Mouse (Mus musculus): ENCODE results near the gene Gm28036. TPM values are rescaled to one million over a fixed set of nuclear protein-coding genes. Genes with fewer than 3 reads are reported as not detected.
A peak's percentile ranks its signal among the peaks of the same experiment; 100 is the strongest.
"Not testable (repeated sequence)": the region's sequence is repeated elsewhere in the genome, so short reads cannot be mapped to it uniquely, and the experiment has no call there.

Gm28036 gene
- total RNA-seq (2021): 10 to 100 TPM; 30.3 to 33.8 TPM

DNA sequence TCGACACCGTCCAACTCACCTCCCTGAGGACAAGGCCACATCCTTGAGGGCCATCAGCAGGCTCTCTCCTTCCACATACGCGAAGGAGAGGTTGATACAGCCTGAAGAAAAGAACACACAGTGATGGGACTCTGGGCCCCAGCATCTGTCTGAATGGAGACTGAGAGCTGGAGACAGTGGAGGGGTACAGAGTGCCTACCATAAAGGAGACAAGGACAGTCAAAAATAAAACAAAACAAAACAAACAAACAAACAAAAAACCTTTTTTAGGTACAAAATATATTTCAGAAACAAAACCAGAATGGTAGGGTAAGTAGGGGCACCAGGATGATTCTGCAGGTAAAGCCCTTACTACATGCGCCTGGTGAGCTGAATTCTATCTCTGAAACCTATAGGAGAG, at the start of gene Gm28036:
Gene Gm28036 (minus strand): TSS at position 101 of the 400 bp plus-strand sequence.
- no peak for DNase-seq

GRCm38 (mm10) chr2:156166557-156166956, 39.7 kb upstream of the Gm28036 start:
- no peak for DNase-seq

- DNase-seq: no peak
These were observed 38.6 kb upstream of the Gm28036 start for GRCm38 (mm10) chr2:156165478-156165877.

DNA sequence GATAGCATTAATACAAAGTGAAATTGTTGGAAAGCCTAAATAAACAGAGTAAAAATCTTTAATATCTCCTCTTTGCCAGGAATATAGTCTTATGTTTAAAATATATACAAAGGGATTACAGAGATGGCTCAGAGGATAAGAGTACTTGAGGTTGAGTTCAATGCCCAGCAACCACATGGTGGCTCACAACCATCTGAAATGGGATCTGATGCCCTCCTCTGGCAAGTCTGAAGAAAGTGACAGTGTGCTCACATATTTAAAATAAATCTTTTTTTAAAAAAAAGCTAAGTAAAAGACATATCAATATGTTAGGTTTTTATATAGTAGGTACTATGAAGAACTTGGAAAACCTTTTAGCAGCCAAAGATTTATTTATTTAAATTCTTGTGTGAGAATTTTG, 24.6 kb upstream of the Gm28036 start:
- DNase-seq: no peak

DNA sequence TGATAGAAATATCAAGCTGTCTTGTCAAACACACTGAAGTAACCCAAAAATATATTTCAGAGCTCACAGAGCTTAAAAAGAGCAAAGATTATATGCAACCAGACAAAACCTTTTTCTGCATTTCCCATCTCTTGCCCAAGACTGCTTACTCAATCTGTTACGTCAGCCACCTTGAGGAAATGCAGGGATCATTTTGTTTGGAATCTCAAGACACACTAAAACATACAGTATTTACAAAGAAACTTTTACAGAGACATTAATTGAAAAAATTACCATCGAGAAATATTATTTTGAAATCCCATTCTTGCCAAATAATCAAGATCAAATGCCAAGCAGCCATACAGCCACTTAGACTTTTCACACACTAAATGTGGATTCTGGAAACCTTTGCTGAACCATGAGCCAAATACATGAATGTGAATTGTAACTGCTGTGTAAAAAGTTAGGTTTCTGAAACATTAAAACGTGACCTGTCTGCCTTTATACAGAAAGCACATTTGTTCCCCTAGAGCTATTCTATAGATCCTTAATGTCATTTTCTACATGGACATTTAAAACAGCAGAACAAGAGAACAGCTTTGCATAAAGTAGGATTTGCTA, 20.5 kb upstream of the Gm28036 start:
- DNase-seq: no peak

- no peak for DNase-seq
These were observed 19.5 kb upstream of the Gm28036 start for GRCm38 (mm10) chr2:156146272-156146989.

DNA sequence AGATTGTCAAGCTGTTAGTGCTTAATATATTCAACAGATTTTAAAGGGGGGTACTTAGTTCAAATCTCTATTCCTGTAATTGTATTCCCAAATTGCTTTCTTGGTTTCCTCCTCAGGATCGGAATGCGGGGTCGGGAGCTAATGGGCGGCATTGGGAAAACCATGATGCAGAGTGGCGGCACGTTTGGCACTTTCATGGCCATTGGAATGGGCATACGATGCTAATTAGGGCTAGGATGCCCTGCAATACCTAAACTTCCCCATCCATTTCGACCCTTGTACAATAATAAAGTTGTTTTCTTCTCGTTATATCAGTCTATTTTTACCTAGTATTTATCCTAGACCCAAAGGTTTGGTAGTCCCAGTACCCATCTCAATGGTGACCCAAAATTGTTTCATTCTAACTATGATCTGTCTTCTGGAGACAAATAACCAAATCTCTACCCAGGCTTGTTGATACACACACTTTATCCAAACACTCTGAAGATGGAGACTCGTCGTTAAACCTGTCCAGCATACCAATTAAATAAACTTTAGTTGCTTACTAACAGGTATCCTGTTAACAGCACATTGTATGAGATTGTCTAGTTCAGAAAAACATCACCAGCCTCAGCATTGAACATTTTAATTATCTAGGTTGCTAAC, 18.7 kb upstream of the Gm28036 start:
- no peak for DNase-seq

DNA sequence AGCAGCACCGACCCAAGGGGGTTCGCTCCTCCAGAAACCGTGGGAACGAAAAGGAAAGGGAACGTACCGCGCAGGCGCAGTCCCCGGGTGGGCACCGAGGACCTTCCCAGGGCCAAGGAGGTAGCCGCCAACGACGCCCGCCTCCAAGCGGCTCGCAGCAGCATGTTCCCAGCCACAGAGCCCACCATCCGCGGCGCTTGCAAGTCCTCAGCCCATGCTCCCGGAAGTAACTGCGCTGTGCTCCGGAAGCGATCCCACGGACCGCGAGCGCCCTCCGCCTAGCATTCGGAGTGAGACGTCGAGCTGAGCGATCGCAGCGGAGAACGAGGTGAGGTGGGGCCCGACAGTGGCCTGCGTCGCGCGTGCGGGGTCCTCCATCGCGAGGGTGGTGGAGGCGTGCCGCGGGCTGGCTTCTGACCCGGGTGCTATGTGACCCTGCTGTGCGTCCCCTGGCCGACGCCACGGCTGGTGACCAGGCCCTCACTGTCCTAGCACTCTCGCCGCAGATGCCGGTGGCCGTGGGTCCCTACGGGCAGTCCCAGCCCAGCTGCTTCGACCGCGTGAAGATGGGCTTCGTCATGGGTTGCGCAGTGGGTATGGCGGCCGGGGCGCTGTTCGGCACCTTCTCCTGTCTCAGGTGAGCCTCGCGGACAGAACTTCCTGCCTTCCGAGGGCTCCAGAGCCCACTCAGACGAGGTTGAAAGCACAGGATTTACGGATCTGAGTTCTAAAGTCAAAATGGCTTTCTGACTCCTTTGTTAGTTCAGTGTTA, 17.2 kb upstream of the Gm28036 start, which contains the start of the genes Romo1 and Nfs1:
Gene Romo1 (plus strand): TSS at position 87 of the 772 bp plus-strand sequence.
Gene Nfs1 (minus strand): TSS at position 234 of the 772 bp plus-strand sequence.
- peak; percentile 96 for DNase-seq

- DNase-seq: no peak
These were observed 16.5 kb upstream of the Gm28036 start for GRCm38 (mm10) chr2:156143367-156143766.

GRCm38 (mm10) chr2:156142820-156143219, 15.9 kb upstream of the Gm28036 start:
- DNase-seq: no peak

GRCm38 (mm10) chr2:156135695-156136094, 8.8 kb upstream of the Gm28036 start:
- no peak for DNase-seq

- DNase-seq: no peak
These were observed 7.3 kb upstream of the Gm28036 start for GRCm38 (mm10) chr2:156134161-156134560.

DNA sequence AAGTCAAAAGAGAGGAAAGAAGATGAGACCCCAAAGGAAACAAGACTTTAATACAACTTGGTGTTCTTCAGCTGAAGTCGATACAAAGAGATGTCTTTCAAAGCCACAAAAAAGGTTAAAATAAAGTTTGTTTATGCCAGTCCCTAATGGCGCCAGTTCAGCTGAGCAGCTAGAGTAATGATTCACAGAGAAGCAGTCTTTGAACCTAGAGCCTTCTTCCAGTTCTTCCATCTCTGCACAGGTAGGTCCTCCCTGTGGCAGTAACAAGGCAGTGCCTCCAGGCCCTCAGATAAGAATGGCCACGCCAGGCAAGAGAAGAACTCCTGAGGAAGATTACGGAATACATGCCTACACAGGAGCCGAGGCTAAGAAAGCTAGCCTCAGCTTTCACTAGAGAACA, 3.2 kb downstream of the Gm28036 start:
- DNase-seq: no peak

GRCm38 (mm10) chr2:156119566-156119965, 7.3 kb downstream of the Gm28036 start:
- DNase-seq: no peak

GRCm38 (mm10) chr2:156112080-156112423, 14.8 kb downstream of the Gm28036 start:
- DNase-seq: not testable (repeated sequence)

DNA sequence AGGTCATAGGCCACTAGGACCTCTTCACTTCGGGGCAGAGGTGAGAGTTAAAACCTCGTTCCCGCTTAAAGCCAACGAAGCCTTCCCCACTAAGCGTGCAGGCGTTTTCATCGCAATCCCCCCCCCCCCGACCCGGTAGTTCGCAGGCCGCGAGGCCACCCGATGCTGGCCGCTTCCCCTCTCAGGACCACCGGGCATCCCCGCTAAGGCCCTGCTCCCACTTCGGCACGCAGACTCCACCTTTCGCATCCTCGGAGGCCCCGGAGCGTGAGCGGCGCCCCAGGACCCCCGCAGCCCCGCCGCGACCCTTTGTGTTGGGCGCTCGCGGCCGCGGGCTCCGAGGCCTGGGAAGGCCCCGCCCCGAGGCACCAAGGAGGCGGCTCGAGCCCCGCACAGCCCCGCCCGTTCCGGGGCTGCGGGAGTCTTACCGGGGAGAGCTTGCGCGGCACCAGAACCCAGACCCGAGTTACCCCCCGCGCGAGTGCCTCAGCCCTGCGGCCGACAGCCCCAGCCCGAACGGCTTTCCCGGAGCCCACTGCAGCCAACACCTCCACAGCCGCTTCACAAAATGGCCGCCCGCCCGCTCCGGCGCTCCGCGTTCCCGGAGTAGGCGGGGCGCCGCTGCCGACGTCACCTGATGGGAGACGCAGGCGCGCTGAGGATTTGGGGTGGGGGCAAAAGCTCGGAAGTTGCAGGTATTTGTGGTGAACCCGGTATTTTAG, 15.4 kb downstream of the Gm28036 start, which contains the start of the genes Cpne1 and Rbm12:
Gene Cpne1 (minus strand): TSS at position 608 of the 722 bp plus-strand sequence.
Gene Rbm12 (minus strand): TSS at position 621 of the 722 bp plus-strand sequence.
- peak; percentile 94 for DNase-seq

GRCm38 (mm10) chr2:156110627-156111357, 16.1 kb downstream of the Gm28036 start:
- DNase-seq: no peak

DNA sequence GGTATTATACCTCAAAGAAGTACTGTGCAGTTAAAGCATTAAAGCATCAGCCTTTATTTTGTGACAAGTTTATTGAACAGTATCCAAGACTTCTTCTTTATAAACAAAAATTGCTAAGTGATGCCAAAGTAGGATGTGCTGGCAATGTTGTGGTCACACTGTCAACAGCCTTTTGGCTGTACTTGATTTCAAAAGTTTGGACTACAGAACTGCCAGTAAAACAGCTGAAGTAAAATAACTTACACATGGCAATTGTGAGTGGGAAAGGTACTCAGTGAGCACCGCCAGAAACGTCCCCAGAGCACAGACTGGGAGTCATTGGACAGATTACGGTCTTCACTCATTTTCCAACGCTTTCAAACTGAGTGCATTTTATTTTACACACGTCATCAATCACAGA, 35.0 kb downstream of the Gm28036 start:
- no peak for DNase-seq

DNA sequence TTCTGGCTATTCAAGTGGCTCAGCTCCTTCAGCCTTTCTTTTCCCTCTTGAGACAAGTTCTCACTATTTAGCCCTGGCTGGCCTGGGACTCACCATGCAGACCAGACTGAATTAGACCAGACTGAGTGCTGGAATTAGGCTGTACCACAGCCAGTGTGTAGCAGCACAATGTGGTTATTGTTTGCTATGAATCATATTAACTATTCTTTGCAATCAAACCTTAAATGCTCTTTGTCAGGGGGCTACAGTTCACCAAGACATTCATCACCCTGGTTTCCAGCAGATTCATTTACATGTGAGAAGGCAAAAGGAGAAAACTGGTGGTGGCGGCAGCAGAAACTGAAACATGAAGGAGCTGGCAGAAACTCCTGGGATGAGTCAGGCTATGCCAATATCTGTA, 37.1 kb downstream of the Gm28036 start:
- no peak for DNase-seq

GRCm38 (mm10) chr2:156087391-156088110, 39.3 kb downstream of the Gm28036 start:
- DNase-seq: no peak

DNA sequence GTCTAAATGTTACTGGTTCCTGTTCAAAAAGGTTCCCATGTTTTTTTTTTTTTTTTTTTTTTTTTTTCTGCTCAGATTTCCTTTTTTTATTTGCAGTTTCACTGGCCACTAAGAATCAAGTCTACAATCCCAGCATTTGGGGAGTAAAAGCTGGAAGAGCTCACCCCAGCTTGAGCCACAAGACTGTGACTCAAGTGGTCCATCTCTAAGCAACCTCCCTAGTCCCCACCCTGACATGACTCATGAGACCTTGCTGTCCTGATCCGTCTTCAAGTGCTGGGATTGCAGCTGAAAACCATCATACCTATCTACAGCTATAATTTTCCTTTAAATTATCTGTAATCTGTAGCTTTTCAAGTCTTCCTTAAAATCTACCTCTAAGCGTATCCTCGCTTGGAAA, 42.4 kb downstream of the Gm28036 start:
- DNase-seq: no peak

Measured in heart, postnatal 4 days (tissue).